Mouse (Mus musculus): Measurements from ENCODE around the gene Cyp51. TPM values are rescaled to one million over a fixed set of nuclear protein-coding genes. Genes with fewer than 3 reads are reported as not detected.

The Cyp51 gene
- polyA plus RNA-seq (2012; rRNA removed; ENCODE audit: low replicate concordance) = 21.0 and 49.8 TPM in 2 replicates

DNA sequence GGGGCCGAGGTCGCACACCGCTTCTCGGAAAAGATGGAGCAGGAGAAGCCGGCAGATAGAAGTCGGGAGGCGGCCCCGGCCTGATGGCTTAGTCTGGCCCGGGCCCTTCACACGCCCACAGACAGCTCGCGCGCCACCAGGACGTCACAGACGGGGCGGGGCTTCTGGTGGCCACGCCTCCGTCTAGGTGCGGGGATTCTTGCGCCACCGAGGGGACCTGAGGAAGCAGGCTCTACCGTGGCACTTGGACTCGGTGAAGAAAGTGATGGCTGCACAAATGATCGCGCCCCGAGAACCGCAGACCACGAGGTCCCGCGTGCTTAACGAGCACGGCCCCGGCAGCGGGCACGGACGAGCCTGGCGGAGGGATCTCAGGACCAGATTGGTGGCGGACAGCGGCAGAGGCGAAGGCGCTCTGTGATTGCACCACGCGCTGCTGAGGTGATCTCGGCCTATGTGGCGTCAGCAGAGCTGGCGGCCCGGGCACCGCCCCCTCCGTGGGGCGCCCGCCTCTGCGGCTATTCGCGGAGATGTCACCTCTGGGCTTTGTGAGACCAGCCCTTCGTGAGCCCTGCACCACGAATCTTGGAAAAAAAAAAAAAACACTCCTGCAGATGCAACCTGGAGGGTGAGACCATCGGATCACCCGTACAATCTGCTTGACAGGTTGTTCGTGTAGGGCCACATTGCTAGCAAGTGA is at the start of gene Cyp51:
Gene Cyp51 (minus strand): TSS at position 406 of the 700 bp plus-strand sequence.

Other genes starting within 250 kb of the Cyp51 start
- gene Mterf1a, start 210.8 kb downstream of the Cyp51 start, polyA plus RNA-seq (2012; rRNA removed; ENCODE audit: low replicate concordance) = 0.19 and 0.48 TPM in 2 replicates
- 2.6 and 7.3 TPM in 2 replicates for gene Akap9, start 176.7 kb downstream of the Cyp51 start, polyA plus RNA-seq (2012; rRNA removed; ENCODE audit: low replicate concordance)
- not detected in 2 replicates for gene Mterf1b, start 87.6 kb upstream of the Cyp51 start, polyA plus RNA-seq (2012; rRNA removed; ENCODE audit: low replicate concordance)